Mouse (Mus musculus) heart, postnatal 0 days (tissue): ENCODE measurements around the gene Cd8a.

Experiments used
- CTCF ChIP-seq: IDR thresholded peaks from 2 replicates; pipeline ENCODE4 v1.5.1; 2016; ENCODE audit warnings: antibody characterized with exemption, control low read depth, low read depth
- EP300 ChIP-seq: IDR thresholded peaks from 2 replicates; pipeline ENCODE4 v1.6.1; 2016; ENCODE audit warnings: antibody characterized with exemption, low read depth

- TF ChIP-seq CTCF: no peak
- no peak for TF ChIP-seq EP300
Observed at GRCm38 (mm10) chr6:71351201-71351600, 22.0 kb upstream of the Cd8a start.
